8 mouse cellular contexts compared by ENCODE assay signal in the genomic region with DNA sequence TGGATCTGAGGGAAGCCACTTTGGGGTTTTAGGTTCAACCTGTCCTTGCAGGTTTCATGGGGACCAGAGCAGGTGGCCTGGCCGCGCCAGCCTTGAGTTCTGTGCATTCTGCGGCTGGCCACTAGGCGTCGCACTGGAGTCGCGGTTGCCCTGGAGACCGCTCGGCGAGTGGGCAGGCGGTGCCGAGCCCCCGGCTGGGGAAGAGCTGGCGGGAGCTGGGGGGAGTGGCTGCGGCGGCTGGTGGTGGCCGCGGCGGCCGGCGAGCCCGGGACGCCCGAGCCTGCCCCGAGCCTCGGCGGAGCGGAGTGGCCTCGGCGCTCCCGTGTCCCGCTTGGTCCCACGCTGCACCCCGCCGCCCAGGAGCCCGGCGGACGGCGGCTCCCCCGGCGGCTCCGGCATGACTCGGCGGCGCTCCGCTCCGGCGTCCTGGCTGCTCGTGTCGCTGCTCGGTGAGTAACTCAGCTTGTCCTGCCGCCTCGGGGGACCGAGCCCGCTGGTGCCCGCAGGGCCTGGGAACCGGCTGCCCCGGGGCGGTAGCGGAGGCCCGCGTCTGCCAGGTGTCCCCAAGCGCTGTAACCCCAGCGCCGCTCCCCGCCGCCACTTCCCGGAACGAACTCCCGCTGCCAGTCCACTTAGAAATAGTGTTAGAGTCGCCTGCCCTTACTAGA. TPM values are rescaled to one million over a fixed set of nuclear protein-coding genes. Genes with fewer than 3 reads are reported as not detected.
DNase-seq lines count a peak whose midpoint lies in the region; ATAC-seq and TF ChIP-seq lines count a peak whose summit lies in the region.

No protein-coding gene starts in this region.

- peaks cover 2% of the 10 kb centered on the region; the same call in 1 of the 2 replicates for H3K4me1 ChIP-seq in hindbrain, embryonic 16.5 days (ENCODE audit: control insufficient read depth, insufficient read depth, low read depth, low read length)

- ATAC-seq in hindbrain, embryonic 16.5 days: peak; percentile 97

- under 1% methylated on average over 41 of the region's 71 CpGs for WGBS in hindbrain, embryonic 16.5 days

- peak overlapping the region; percentile 66; the same call in 1 of the 2 replicates for H3K27ac ChIP-seq in gastrocnemius, adult 2 months
- H3K27ac ChIP-seq in hindbrain, embryonic 16.5 days (ENCODE audit: low read depth, low read length): peak overlapping the region; percentile 71

- intact Hi-C loops in gastrocnemius, adult 2 months (cut with DNase I): loop anchor here (5.0 kb wide), 1 partner anchor 150 kb away; no protein-coding TSS in a partner anchor

- no peaks in the 10 kb centered on the region for H3K27me3 ChIP-seq in hindbrain, embryonic 16.5 days (replicated peaks; ENCODE audit: control insufficient read depth, insufficient read depth, low read length)

- TF ChIP-seq CTCF in gastrocnemius, adult 2 months (IDR thresholded peaks at IDR 0.05): peak; percentile 93

- H3K36me3 ChIP-seq in hindbrain, embryonic 16.5 days (ENCODE audit: control insufficient read depth, insufficient read depth, low read length): no peaks in the 10 kb centered on the region

- H3K9ac ChIP-seq in hindbrain, embryonic 16.5 days (ENCODE audit: low read depth, low read length): peak overlapping the region; percentile 72

- peak; percentile 61 for DNase-seq in WW6 (ENCODE audit: low read depth, low spot score)
- peak; percentile 91 to 93 for DNase-seq in cerebellum, postnatal 36 days
- DNase-seq in gastrocnemius, adult 2 months: peak; percentile 94
- DNase-seq in left cerebral cortex, adult 11 months (ENCODE audit: low spot score): peak; percentile 74
- DNase-seq in lung, postnatal 4 days: peak; percentile 94 to 95
- DNase-seq in retina, postnatal 7 days (ENCODE audit: low read depth, low spot score): peak; percentile 82
- DNase-seq in urinary bladder, adult 2 months (ENCODE audit: low spot score): peak; percentile 91

- peak overlapping the region; percentile 68 for H3K4me2 ChIP-seq in hindbrain, embryonic 16.5 days (ENCODE audit: low read length)

- H3K4me3 ChIP-seq in gastrocnemius, adult 2 months: peak overlapping the region; percentile 88
- peak overlapping the region; percentile 58 for H3K4me3 ChIP-seq in hindbrain, embryonic 16.5 days (ENCODE audit: low read length)

- H3K9me3 ChIP-seq in hindbrain, embryonic 16.5 days (ENCODE audit: control insufficient read depth, low read length): no peaks in the 10 kb centered on the region

RNA-seq across cellular contexts. Expression of gene Igsf11, which starts 9.8 kb away (rescaled TPM):
- under 1 TPM; 0.17 to 0.18 TPM for total RNA-seq in gastrocnemius, adult 2 months (2021)
- 3.6 and 4.3 TPM in 2 replicates for polyA plus RNA-seq in hindbrain, embryonic 16.5 days (2015; fragmentation: Nextera tagmentation; extraction: Ambion mirVana)
- 0.89 and 1.0 TPM in 2 replicates for polyA plus RNA-seq in urinary bladder, adult 2 months (2012; rRNA removed)

Comparison
In these comparisons a context has a peak if more than half of its experiments do, and no peak if none do; other contexts are left out.
1. Peak in every context shown above with its lines: DNase-seq, ATAC-seq, H3K4me3 ChIP-seq and H3K27ac ChIP-seq.